Mouse (Mus musculus) forebrain, embryonic 11.5 days (tissue): ENCODE results near the gene Klhl21. TPM values are rescaled to one million over a fixed set of nuclear protein-coding genes. Genes with fewer than 3 reads are reported as not detected.

Source experiments
- ATAC-seq: fragments of 200-750 bp; cut with Nextera tagmentation; replicated peaks from 2 replicates; pipeline ENCODE4 v1.8.0; 2017; ENCODE audit warnings: moderate TSS enrichment; ENCODE audit not compliant: low FRiP score
- DNase-seq: peaks from one replicate; pipeline ENCODE4 v3.0.0-alpha.2; 2017; ENCODE audit warnings: low spot score
- H3K27ac ChIP-seq: fragments of 300-500 bp; sonication (generic); 2 replicates; pipeline ENCODE4 v1.5.1; 2014; ENCODE audit warnings: low read depth, low read length
- H3K27me3 ChIP-seq: fragments of 300-500 bp; sonication (generic); 2 replicates; pipeline ENCODE4 v1.6.1; 2014; ENCODE audit warnings: mild to moderate bottlenecking, low read length, mixed read lengths; ENCODE audit not compliant: control insufficient read depth, insufficient read depth
- H3K36me3 ChIP-seq: fragments of 300-500 bp; sonication (generic); 2 replicates; pipeline ENCODE4 v1.6.1; 2014; ENCODE audit warnings: mild to moderate bottlenecking, low read length, moderate library complexity, mixed read lengths; ENCODE audit not compliant: control insufficient read depth, insufficient read depth
- H3K4me1 ChIP-seq: fragments of 300-500 bp; sonication (generic); replicated peaks from 2 replicates; pipeline ENCODE4 v1.6.1; 2014; ENCODE audit warnings: low read length, mixed read lengths; ENCODE audit not compliant: control insufficient read depth, insufficient read depth
- H3K4me2 ChIP-seq: fragments of 300-500 bp; sonication (generic); 2 replicates; pipeline ENCODE4 v1.6.1; 2014; ENCODE audit warnings: low read depth, mild to moderate bottlenecking, low read length, moderate library complexity, mixed read lengths; ENCODE audit not compliant: severe bottlenecking
- H3K4me3 ChIP-seq: fragments of 300-500 bp; sonication (generic); 2 replicates; pipeline ENCODE4 v1.5.1; 2014; ENCODE audit warnings: low read depth, low read length
- H3K9ac ChIP-seq: fragments of 300-500 bp; sonication (generic); 2 replicates; pipeline ENCODE4 v1.6.1; 2014; ENCODE audit warnings: low read length
- H3K9me3 ChIP-seq: fragments of 300-500 bp; sonication (generic); 2 replicates; pipeline ENCODE4 v1.6.1; 2016; ENCODE audit warnings: low read length, mixed read lengths; ENCODE audit not compliant: control insufficient read depth
- WGBS: fragments of 180-500 bp; shearing (Covaris S2); extraction: QIAGEN DNeasy Blood & Tissue Kit; methylation state at CpG from one replicate; pipeline ENCODE4 v1.1.7; 2014; 5-methylcytosine and 5-hydroxymethylcytosine counted together
- polyA plus RNA-seq: library from polyadenylated mRNA; unstranded; fragments of >200 nt; fragmentation: Nextera tagmentation; extraction: Ambion mirVana; gene quantifications from 2 replicates; pipeline ENCODE4 v1.2.1, GENCODE M21; 2014

Klhl21 gene
- polyA plus RNA-seq, 1 experiment from 2014 or later: 5.3 TPM

DNA sequence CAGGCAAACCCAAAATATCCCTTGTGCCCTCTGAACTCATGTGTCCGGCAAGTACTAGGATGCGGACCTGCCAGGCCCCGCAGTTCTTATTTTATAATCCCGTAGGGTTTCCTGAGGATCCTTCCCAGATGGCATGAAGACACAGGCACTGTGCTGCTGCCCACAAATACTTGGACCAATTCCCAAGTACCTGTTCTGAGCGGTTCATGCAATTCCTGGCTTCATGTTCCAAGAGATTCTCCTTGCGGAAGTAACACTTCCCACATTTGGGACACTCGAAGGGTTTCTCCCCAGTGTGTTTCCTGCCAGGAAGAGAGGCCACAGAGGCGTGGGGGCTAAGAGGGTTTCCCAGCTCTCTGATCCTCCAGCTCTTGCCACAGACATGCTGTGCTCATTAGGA is 13.9 kb downstream of the Klhl21 start:
- 91% methylated on average over 8 of the region's 8 CpGs for WGBS
- Histone ChIP-seq H3K9me3 (no peaks in the 10 kb centered on the region), H3K4me2 (no peak overlapping the region), H3K9ac (no peak overlapping the region), H3K36me3 (peaks cover 5% of the 10 kb centered on the region; the same call in 1 of the 2 replicates), H3K4me1 (peaks cover 16% of the 10 kb centered on the region), H3K27me3 (no peaks in the 10 kb centered on the region), H3K27ac (no peak overlapping the region), H3K4me3 (no peak overlapping the region)
- ATAC-seq (no peak), DNase-seq (no peak)

DNA sequence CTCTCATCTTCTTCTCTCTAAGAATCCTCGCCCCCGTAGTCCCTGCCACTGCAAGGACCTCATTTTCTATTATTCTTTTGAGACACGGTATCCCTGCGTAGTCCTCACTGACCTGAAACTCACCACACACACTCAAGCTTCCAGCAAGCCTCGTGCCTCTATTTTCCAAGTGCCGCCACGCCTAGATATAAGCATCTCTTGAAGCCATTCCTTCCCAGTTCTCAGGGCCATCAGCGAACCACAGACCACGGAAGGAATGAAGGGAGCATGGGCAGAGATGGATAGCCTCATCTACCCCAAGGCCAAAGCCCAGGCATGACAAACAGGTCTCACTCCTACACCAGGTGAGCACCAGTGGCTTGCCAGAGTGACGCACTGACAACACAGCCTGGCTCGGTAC is 15.9 kb downstream of the Klhl21 start:
- Histone ChIP-seq H3K4me3 (no peak overlapping the region), H3K9me3 (no peaks in the 10 kb centered on the region), H3K27ac (no peak overlapping the region), H3K36me3 (peaks cover 3% of the 10 kb centered on the region; the same call in 1 of the 2 replicates), H3K4me2 (no peak overlapping the region), H3K9ac (no peak overlapping the region), H3K4me1 (peaks cover 21% of the 10 kb centered on the region), H3K27me3 (no peaks in the 10 kb centered on the region; the same call in 1 of the 2 replicates)
- DNase-seq (no peak), ATAC-seq (no peak)
- WGBS: 92% methylated on average over 11 of the region's 11 CpGs

DNA sequence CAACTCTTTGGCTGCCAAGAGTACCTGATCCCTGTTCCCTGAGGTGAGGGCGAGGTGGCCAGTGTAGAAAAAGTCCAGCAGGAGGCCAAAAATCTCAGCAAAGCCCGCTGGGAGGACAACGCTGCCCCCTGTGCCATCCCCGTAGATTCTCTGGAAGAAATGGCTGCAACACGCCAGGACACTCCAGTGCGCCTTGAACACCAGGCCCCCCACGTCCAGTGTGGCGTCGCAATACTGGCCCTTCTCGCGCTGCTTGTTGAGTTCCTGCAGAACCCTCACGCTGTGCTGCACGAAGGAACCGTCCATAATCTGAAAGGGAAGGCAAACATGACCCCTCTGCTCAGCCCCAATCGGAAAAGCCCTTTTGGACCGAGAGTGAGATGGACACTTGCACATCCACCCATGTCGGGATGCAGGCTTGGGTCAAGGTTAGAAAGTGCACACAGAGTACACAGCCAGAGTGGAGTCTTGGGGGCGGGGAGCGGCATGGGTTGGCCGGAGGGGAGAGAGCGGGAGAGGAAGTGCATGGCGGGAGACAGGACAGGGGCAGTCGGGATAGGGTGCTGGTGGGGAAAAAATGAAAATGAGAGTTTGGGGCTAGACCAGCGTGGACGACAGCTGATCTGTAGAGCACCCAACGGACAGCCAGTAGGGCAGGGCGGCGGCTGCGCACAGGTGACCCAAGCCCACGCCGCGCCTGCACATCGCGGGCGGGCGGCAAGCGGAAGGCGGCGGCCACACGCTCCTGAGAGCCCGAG is 18.3 kb downstream of the Klhl21 start:
- WGBS: 2% methylated on average over 39 of the region's 41 CpGs
- no peak overlapping the region for H3K27ac ChIP-seq
- peak overlapping the region; percentile 60 for H3K4me3 ChIP-seq
- ATAC-seq (no peak; the same call in none of the 2 replicates), DNase-seq (no peak)
- H3K9ac ChIP-seq: peak overlapping the region; percentile 66
- peaks cover 3% of the 10 kb centered on the region; the same call in 1 of the 2 replicates for H3K36me3 ChIP-seq
- no peaks in the 10 kb centered on the region; the same call in 1 of the 2 replicates for H3K27me3 ChIP-seq
- H3K9me3 ChIP-seq: no peaks in the 10 kb centered on the region
- peaks cover 24% of the 10 kb centered on the region for H3K4me1 ChIP-seq
- peak overlapping the region; percentile 89 for H3K4me2 ChIP-seq

DNA sequence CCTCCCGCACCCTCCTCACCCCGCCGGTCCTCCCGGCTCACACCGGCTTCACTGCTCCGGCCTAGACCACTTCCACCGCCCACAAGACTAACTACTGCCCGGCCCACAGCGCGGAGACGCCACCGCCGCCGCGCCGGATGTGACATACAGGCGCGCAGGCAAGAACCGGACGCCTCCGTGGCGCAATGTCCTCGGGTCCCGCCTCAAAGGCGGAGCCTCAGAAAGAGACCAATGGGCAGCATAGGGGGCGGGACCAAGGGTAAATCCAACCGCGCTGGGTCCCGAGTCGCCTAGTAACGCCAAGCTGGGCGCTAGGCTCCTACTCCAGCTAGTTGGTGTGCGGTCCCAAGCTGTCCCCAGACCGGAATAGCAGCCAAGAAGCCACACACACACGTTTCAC is 18.9 kb downstream of the Klhl21 start, which contains the start of gene Zbtb48:
Zbtb48 (minus strand) TSS at position 148 of the 400 bp plus-strand sequence.
- H3K9me3 ChIP-seq: no peaks in the 10 kb centered on the region
- DNase-seq (peak; percentile 97), ATAC-seq (peak; percentile 98)
- H3K4me3 ChIP-seq: peak within 1 kb of the TSS; percentile 60
- H3K36me3 ChIP-seq: peaks cover 3% of the 10 kb centered on the region; the same call in 1 of the 2 replicates
- peak within 1 kb of the TSS; percentile 66 for H3K9ac ChIP-seq
- peaks cover 24% of the 10 kb centered on the region for H3K4me1 ChIP-seq
- no peaks in the 10 kb centered on the region; the same call in 1 of the 2 replicates for H3K27me3 ChIP-seq
- H3K27ac ChIP-seq: no peak within 1 kb of the TSS
- H3K4me2 ChIP-seq: peak within 1 kb of the TSS; percentile 89
- whole genome bisulfite sequencing: under 1% methylated on average over 35 of the region's 35 CpGs

DNA sequence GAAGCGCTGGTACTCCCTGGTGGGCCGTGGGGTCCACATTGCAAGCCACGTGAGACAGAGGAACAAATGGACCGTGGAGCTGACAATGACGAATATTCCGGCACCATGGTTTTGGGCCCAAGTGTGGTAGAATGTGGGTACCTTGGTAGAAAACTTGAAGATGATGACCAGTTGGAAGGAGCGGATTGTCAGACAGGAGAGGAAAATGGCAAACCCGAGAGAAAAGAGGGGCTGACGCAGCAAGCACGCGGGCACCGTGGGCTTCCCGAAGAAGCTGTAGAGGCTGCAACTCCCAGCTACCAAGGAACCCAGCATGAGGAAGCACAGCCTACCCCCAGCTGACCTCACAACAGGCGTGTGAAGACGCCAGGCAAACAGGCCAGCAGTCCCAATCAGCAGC is 19.9 kb downstream of the Klhl21 start:
- WGBS: 75% methylated on average over 15 of the region's 15 CpGs
- Histone ChIP-seq H3K4me3 (peak overlapping the region; percentile 60; the same call in 1 of the 2 replicates), H3K9ac (no peak overlapping the region), H3K36me3 (peaks cover 3% of the 10 kb centered on the region; the same call in 1 of the 2 replicates), H3K27ac (no peak overlapping the region), H3K4me2 (peak overlapping the region; percentile 89), H3K9me3 (no peaks in the 10 kb centered on the region), H3K4me1 (peaks cover 24% of the 10 kb centered on the region), H3K27me3 (no peaks in the 10 kb centered on the region; the same call in 1 of the 2 replicates)
- no peak for ATAC-seq
- no peak for DNase-seq

DNA sequence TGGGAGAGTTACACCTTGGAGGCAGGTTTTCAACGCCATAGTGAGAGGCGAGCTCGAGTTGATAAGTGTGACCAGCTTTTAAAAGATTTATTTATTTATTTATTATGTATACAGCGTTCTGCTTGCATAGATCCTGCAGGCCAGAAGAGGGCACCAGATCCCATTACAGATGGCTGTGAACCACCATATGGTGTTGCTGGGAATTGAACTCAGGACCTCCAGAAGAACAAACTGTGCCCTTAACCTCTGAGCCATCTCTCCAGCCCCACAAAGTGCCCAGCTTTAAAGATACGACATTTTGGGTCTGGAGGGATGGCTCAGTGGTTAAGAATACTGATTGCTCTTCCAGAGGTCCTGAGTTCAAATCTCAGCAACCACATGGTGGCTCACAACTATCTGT is 20.5 kb downstream of the Klhl21 start:
- Histone ChIP-seq H3K9ac (no peak overlapping the region), H3K4me1 (peaks cover 24% of the 10 kb centered on the region), H3K9me3 (no peaks in the 10 kb centered on the region), H3K4me2 (no peak overlapping the region), H3K36me3 (peaks cover 3% of the 10 kb centered on the region; the same call in 1 of the 2 replicates), H3K27ac (no peak overlapping the region), H3K27me3 (no peaks in the 10 kb centered on the region; the same call in 1 of the 2 replicates), H3K4me3 (no peak overlapping the region)
- DNase-seq (no peak), ATAC-seq (no peak)
- WGBS: 50% methylated on average over 5 of the region's 5 CpGs

DNA sequence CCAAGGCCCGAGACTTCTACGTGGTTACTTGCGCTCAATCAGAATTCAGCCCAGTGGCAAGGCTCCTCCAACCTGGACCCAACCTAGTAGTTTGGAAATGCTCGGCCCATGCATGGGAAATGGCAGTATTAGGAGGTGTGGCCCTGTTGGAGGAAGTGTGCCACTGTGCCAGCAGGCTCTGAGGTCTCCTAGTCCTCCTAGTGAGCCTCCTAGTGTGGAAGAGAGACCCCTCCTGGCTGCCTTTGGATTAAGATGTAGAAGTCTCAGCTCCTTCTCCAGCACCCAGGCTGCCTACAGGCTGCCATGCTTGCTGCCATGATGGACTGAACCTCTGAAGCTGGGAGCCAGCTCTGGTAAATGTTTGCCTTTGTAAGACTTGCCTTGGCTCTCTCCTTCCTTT is 21.4 kb downstream of the Klhl21 start:
- no peaks in the 10 kb centered on the region for H3K9me3 ChIP-seq
- no peaks in the 10 kb centered on the region; the same call in 1 of the 2 replicates for H3K27me3 ChIP-seq
- no peaks in the 10 kb centered on the region; the same call in 1 of the 2 replicates for H3K36me3 ChIP-seq
- WGBS: 77% methylated on average over 4 of the region's 4 CpGs
- H3K4me3 ChIP-seq: no peak overlapping the region
- no peak overlapping the region for H3K4me2 ChIP-seq
- no peak overlapping the region for H3K27ac ChIP-seq
- no peak overlapping the region for H3K9ac ChIP-seq
- peaks cover 24% of the 10 kb centered on the region for H3K4me1 ChIP-seq
- ATAC-seq (no peak), DNase-seq (no peak)

DNA sequence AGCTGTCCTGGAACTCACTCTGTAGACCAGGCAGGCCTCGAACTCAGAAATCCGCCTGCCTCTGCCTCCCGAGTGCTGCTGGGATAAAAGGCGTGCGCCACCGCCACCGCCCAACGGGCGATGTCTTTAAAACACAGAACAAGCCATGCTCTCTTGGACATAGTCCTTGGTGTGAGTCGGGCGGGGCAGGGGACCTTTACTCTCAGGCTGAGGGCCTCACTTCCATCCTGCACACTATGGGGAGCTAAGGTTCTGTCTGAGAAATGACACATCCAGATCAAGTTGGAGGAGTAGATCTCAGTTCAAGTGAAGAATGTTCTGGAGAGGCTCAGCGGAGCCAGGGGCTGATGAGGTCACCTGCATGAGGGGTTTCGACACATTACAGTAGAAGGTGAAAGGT is 24.3 kb downstream of the Klhl21 start:
- no peak for ATAC-seq
- Histone ChIP-seq H3K9me3 (no peaks in the 10 kb centered on the region), H3K4me2 (no peak overlapping the region), H3K9ac (no peak overlapping the region), H3K36me3 (no peaks in the 10 kb centered on the region), H3K27me3 (no peaks in the 10 kb centered on the region; the same call in 1 of the 2 replicates), H3K4me3 (no peak overlapping the region), H3K27ac (no peak overlapping the region), H3K4me1 (peaks cover 8% of the 10 kb centered on the region)
- WGBS: 92% methylated on average over 13 of the region's 13 CpGs
- DNase-seq: no peak
